Mouse (Mus musculus) hindbrain, embryonic 16.5 days (tissue): ENCODE data around the gene Palm. TPM values are rescaled to one million over a fixed set of nuclear protein-coding genes. Genes with fewer than 3 reads are reported as not detected.
A peak's percentile ranks its signal among the peaks of the same experiment; 100 is the strongest.

Experiments
- ATAC-seq: fragments of 200-750 bp; cut with Nextera tagmentation; 2 replicates; pipeline ENCODE4 v1.8.0; 2017; ENCODE audit warnings: moderate TSS enrichment, moderate library complexity
- H3K27ac ChIP-seq: fragments of 300-500 bp; sonication (generic); 2 replicates; pipeline ENCODE4 v1.5.1; 2014; ENCODE audit warnings: low read depth, mild to moderate bottlenecking, control low read depth, low read length, moderate library complexity
- H3K27me3 ChIP-seq: fragments of 300-500 bp; sonication (generic); replicated peaks from 2 replicates; pipeline ENCODE4 v1.6.1; 2014; ENCODE audit warnings: low read length; ENCODE audit not compliant: control insufficient read depth, insufficient read depth
- H3K36me3 ChIP-seq: fragments of 300-500 bp; sonication (generic); 2 replicates; pipeline ENCODE4 v1.6.1; 2014; ENCODE audit warnings: mild to moderate bottlenecking, low read length, moderate library complexity, mixed read lengths; ENCODE audit not compliant: control insufficient read depth, insufficient read depth
- H3K4me1 ChIP-seq: fragments of 300-500 bp; sonication (generic); 2 replicates; pipeline ENCODE4 v1.6.1; 2014; ENCODE audit warnings: low read depth, low read length; ENCODE audit not compliant: control insufficient read depth, insufficient read depth
- H3K4me2 ChIP-seq: fragments of 300-500 bp; sonication (generic); 2 replicates; pipeline ENCODE4 v1.6.1; 2014; ENCODE audit warnings: mild to moderate bottlenecking, low read length, control low read depth, moderate library complexity
- H3K4me3 ChIP-seq: fragments of 300-500 bp; sonication (generic); 2 replicates; pipeline ENCODE4 v1.5.1; 2014; ENCODE audit warnings: mild to moderate bottlenecking, low read length, control low read depth, moderate library complexity
- H3K9ac ChIP-seq: fragments of 300-500 bp; sonication (generic); 2 replicates; pipeline ENCODE4 v1.6.1; 2014; ENCODE audit warnings: low read depth, mild to moderate bottlenecking, control low read depth, low read length, moderate library complexity
- H3K9me3 ChIP-seq: fragments of 300-500 bp; sonication (generic); 2 replicates; pipeline ENCODE4 v1.6.1; 2014; ENCODE audit warnings: mild to moderate bottlenecking, low read length, moderate library complexity; ENCODE audit not compliant: control insufficient read depth
- WGBS: fragments of 180-500 bp; shearing (Covaris S2); extraction: QIAGEN DNeasy Blood & Tissue Kit; methylation state at CpG from one replicate; pipeline ENCODE4 v1.1.7; 2014; 5-methylcytosine and 5-hydroxymethylcytosine counted together
- polyA plus RNA-seq: library from polyadenylated mRNA; unstranded; fragments of >200 nt; fragmentation: Nextera tagmentation; extraction: Ambion mirVana; gene quantifications from 2 replicates; pipeline ENCODE4 v1.2.1, GENCODE M21; 2015

The Palm gene
- polyA plus RNA-seq, result 297 and 309 TPM in 2 replicates

- peak within 1 kb of the TSS; percentile 88 for H3K4me3 ChIP-seq
- 5% methylated on average over 40 of the region's 51 CpGs for WGBS
- no peaks in the 10 kb centered on the region for H3K36me3 ChIP-seq
- H3K9me3 ChIP-seq, result no peaks in the 10 kb centered on the region
- peak within 1 kb of the TSS; percentile 99 for H3K9ac ChIP-seq
- H3K4me2 ChIP-seq, result peak within 1 kb of the TSS; percentile 79
- peaks cover 27% of the 10 kb centered on the region for H3K4me1 ChIP-seq
- no peaks in the 10 kb centered on the region for H3K27me3 ChIP-seq
- peak; percentile 69 for ATAC-seq
- H3K27ac ChIP-seq, result peak within 1 kb of the TSS; percentile 89
Measured at GRCm38 (mm10) chr10:79793051-79793737, at the start of gene Palm. TSS of gene Palm (plus strand) at chr10:79793572.

- WGBS, result 91% methylated on average over 15 of the region's 15 CpGs
- no peaks in the 10 kb centered on the region for H3K27me3 ChIP-seq
- peaks cover 9% of the 10 kb centered on the region for H3K4me1 ChIP-seq
Measured at GRCm38 (mm10) chr10:79743650-79744365, 49.6 kb upstream of the Palm start.

GRCm38 (mm10) chr10:79745411-79745810 lies 48.0 kb upstream of the Palm start:
- no peak for ATAC-seq
- Histone ChIP-seq H3K4me3 (peak overlapping the region; percentile 66; the same call in 1 of the 2 replicates), H3K27me3 (no peaks in the 10 kb centered on the region), H3K9me3 (peaks cover 7% of the 10 kb centered on the region; the same call in 1 of the 2 replicates), H3K4me1 (peaks cover 9% of the 10 kb centered on the region), H3K4me2 (peak overlapping the region; percentile 67), H3K9ac (no peak overlapping the region), H3K27ac (no peak overlapping the region), H3K36me3 (peaks cover 30% of the 10 kb centered on the region)
- WGBS, result 94% methylated on average over 3 of the region's 3 CpGs

More at GRCm38 (mm10) chr10:79743650-79744365, 49.6 kb upstream of the Palm start:
- ATAC-seq, result no peak
- no peak overlapping the region for H3K9ac ChIP-seq
- H3K36me3 ChIP-seq, result peaks cover 46% of the 10 kb centered on the region
- H3K4me3 ChIP-seq, result no peak overlapping the region
- H3K27ac ChIP-seq, result no peak overlapping the region
- peaks cover 23% of the 10 kb centered on the region for H3K9me3 ChIP-seq
- H3K4me2 ChIP-seq, result no peak overlapping the region

- peak; percentile 96 for ATAC-seq
- Histone ChIP-seq H3K36me3 (peaks cover 23% of the 10 kb centered on the region), H3K4me3 (peak within 1 kb of the TSS; percentile 66), H3K9me3 (no peaks in the 10 kb centered on the region), H3K4me1 (peaks cover 9% of the 10 kb centered on the region), H3K9ac (peak within 1 kb of the TSS; percentile 70), H3K27ac (0 out of 2 replicates have a peak within 1 kb of the TSS, but pooled peaks have one; percentile 2), H3K4me2 (peak within 1 kb of the TSS; percentile 67), H3K27me3 (no peaks in the 10 kb centered on the region)
- 3% methylated on average over 37 of the region's 38 CpGs for WGBS
Measured at GRCm38 (mm10) chr10:79745898-79746773, 47.2 kb upstream of the Palm start, which contains the start of gene Polrmt. TSS of gene Polrmt (minus strand) at chr10:79746581.

- Histone ChIP-seq H3K36me3 (peaks cover 17% of the 10 kb centered on the region), H3K27ac (no peak overlapping the region), H3K27me3 (no peaks in the 10 kb centered on the region), H3K4me1 (peaks cover 9% of the 10 kb centered on the region), H3K9ac (peak overlapping the region; percentile 48; the same call in 1 of the 2 replicates), H3K4me2 (peak overlapping the region; percentile 67), H3K9me3 (no peaks in the 10 kb centered on the region), H3K4me3 (peak overlapping the region; percentile 30)
- WGBS, result 26% methylated on average over 6 of the region's 6 CpGs
- peak; percentile 61 for ATAC-seq
Measured at GRCm38 (mm10) chr10:79746774-79747151, 46.6 kb upstream of the Palm start.

- peaks cover 1% of the 10 kb centered on the region; the same call in 1 of the 2 replicates for H3K36me3 ChIP-seq
- H3K4me1 ChIP-seq, result peaks cover 9% of the 10 kb centered on the region
- no peaks in the 10 kb centered on the region for H3K9me3 ChIP-seq
- H3K4me3 ChIP-seq, result no peak overlapping the region
- WGBS, result 78% methylated on average over 6 of the region's 6 CpGs
- no peaks in the 10 kb centered on the region for H3K27me3 ChIP-seq
- no peak overlapping the region for H3K27ac ChIP-seq
- ATAC-seq, result no peak
- H3K9ac ChIP-seq, result no peak overlapping the region
- H3K4me2 ChIP-seq, result no peak overlapping the region
Measured at GRCm38 (mm10) chr10:79748496-79748895, 44.9 kb upstream of the Palm start.

- H3K4me1 ChIP-seq, result peaks cover 10% of the 10 kb centered on the region
- H3K27ac ChIP-seq, result no peak within 1 kb of the TSS
- H3K9me3 ChIP-seq, result no peaks in the 10 kb centered on the region
- ATAC-seq, result peak; percentile 84
- H3K36me3 ChIP-seq, result peaks cover 30% of the 10 kb centered on the region
- 1% methylated on average over 29 of the region's 36 CpGs for WGBS
- H3K4me2 ChIP-seq, result peak within 1 kb of the TSS; percentile 88
- H3K27me3 ChIP-seq, result no peaks in the 10 kb centered on the region
- peak within 1 kb of the TSS; percentile 52 for H3K4me3 ChIP-seq
- peak within 1 kb of the TSS; percentile 65 for H3K9ac ChIP-seq
Measured at GRCm38 (mm10) chr10:79754856-79755516, 38.4 kb upstream of the Palm start, which contains the start of gene Fgf22. TSS of gene Fgf22 (plus strand) at chr10:79755076.

GRCm38 (mm10) chr10:79755854-79756253 lies 37.5 kb upstream of the Palm start:
- no peak overlapping the region for H3K4me2 ChIP-seq
- H3K27ac ChIP-seq, result no peak overlapping the region
- no peaks in the 10 kb centered on the region for H3K27me3 ChIP-seq
- no peak for ATAC-seq
- peaks cover 34% of the 10 kb centered on the region for H3K36me3 ChIP-seq
- peaks cover 10% of the 10 kb centered on the region for H3K4me1 ChIP-seq
- WGBS, result 84% methylated on average over 3 of the region's 3 CpGs
- no peaks in the 10 kb centered on the region for H3K9me3 ChIP-seq
- H3K4me3 ChIP-seq, result no peak overlapping the region
- no peak overlapping the region for H3K9ac ChIP-seq
